Mouse (Mus musculus) kidney, postnatal 0 days (tissue): Measurements from ENCODE around the gene Nectin3. TPM values are rescaled to one million over a fixed set of nuclear protein-coding genes. Genes with fewer than 3 reads are reported as not detected.
"Not testable (repeated sequence)": the region's sequence is repeated elsewhere in the genome, so short reads cannot be mapped to it uniquely, and the experiment has no call there.

Experiments used
- ATAC-seq: fragments of 200-750 bp; cut with Nextera tagmentation; replicated peaks from 2 replicates; pipeline ENCODE4 v1.8.0; 2017; ENCODE audit warnings: low read depth, moderate number of reproducible peaks, moderate TSS enrichment, moderate library complexity; ENCODE audit not compliant: low FRiP score
- DNase-seq: peaks from one replicate; pipeline ENCODE4 v3.0.0-alpha.2; 2016; ENCODE audit warnings: low spot score
- H3K27ac ChIP-seq: fragments of 300-500 bp; sonication (generic); 2 replicates; pipeline ENCODE4 v1.5.1; 2014; ENCODE audit warnings: mild to moderate bottlenecking
- H3K27me3 ChIP-seq: fragments of 300-500 bp; sonication (generic); 2 replicates; pipeline ENCODE4 v1.6.1; 2014; ENCODE audit warnings: low read length, mixed read lengths; ENCODE audit not compliant: insufficient read depth
- H3K36me3 ChIP-seq: fragments of 300-500 bp; sonication (generic); 2 replicates; pipeline ENCODE4 v1.6.1; 2014; ENCODE audit warnings: low read length, mixed read lengths; ENCODE audit not compliant: insufficient read depth
- H3K4me1 ChIP-seq: fragments of 300-500 bp; sonication (generic); replicated peaks from 2 replicates; pipeline ENCODE4 v1.6.1; 2014; ENCODE audit warnings: antibody characterized with exemption, low read length, mixed read lengths; ENCODE audit not compliant: insufficient read depth
- H3K4me2 ChIP-seq: fragments of 300-500 bp; sonication (generic); 2 replicates; pipeline ENCODE4 v1.6.1; 2014; ENCODE audit warnings: mild to moderate bottlenecking, low read length, moderate library complexity, mixed read lengths
- H3K4me3 ChIP-seq: fragments of 300-500 bp; sonication (generic); replicated peaks from 2 replicates; pipeline ENCODE4 v1.5.1; 2014; ENCODE audit warnings: low read depth, low read length
- H3K9ac ChIP-seq: fragments of 300-500 bp; sonication (generic); 2 replicates; pipeline ENCODE4 v1.6.1; 2014; ENCODE audit warnings: low read depth, low read length
- H3K9me3 ChIP-seq: fragments of 300-500 bp; sonication (generic); replicated peaks from 2 replicates; pipeline ENCODE4 v1.6.1; 2016; ENCODE audit warnings: low read length, inconsistent platforms, mixed read lengths
- CTCF ChIP-seq: IDR thresholded peaks from 2 replicates; pipeline ENCODE4 v1.5.1; 2016; ENCODE audit warnings: antibody characterized with exemption, low read depth, mild to moderate bottlenecking, moderate library complexity
- WGBS: fragments of 180-500 bp; shearing (Covaris S2); extraction: QIAGEN DNeasy Blood & Tissue Kit; methylation state at CpG from one replicate; pipeline ENCODE4 v1.1.7; 2014; 5-methylcytosine and 5-hydroxymethylcytosine counted together
- polyA plus RNA-seq: library from polyadenylated mRNA; unstranded; fragments of >200 nt; fragmentation: Nextera tagmentation; extraction: Ambion mirVana; gene quantifications from 2 replicates; pipeline ENCODE4 v1.2.1, GENCODE M21; 2015

Nectin3 gene
- polyA plus RNA-seq, 1 experiment from 2014 or later: 55.1 TPM

GRCm38 (mm10) chr16:46376575-46376974, 121.8 kb downstream of the Nectin3 start:
- WGBS: 26% methylated on average over 3 of the region's 3 CpGs
- DNase-seq: peak; percentile 15

GRCm38 (mm10) chr16:46362022-46362421, 136.3 kb downstream of the Nectin3 start:
- 47% methylated on average over 6 of the region's 6 CpGs for WGBS
- H3K9me3 ChIP-seq: no peaks in the 10 kb centered on the region
- H3K9ac ChIP-seq: no peak overlapping the region
- H3K27ac ChIP-seq: no peak overlapping the region
- ATAC-seq (no peak), DNase-seq (no peak)
- TF ChIP-seq CTCF: no peak
- H3K4me3 ChIP-seq: no peak overlapping the region
- no peaks in the 10 kb centered on the region for H3K27me3 ChIP-seq
- no peak overlapping the region for H3K4me2 ChIP-seq
- H3K36me3 ChIP-seq: no peaks in the 10 kb centered on the region
- H3K4me1 ChIP-seq: no peaks in the 10 kb centered on the region

More at GRCm38 (mm10) chr16:46376575-46376974, 121.8 kb downstream of the Nectin3 start:
- H3K4me2 ChIP-seq: no peak overlapping the region
- H3K27ac ChIP-seq: no peak overlapping the region
- H3K9me3 ChIP-seq: no peaks in the 10 kb centered on the region
- no peak overlapping the region for H3K9ac ChIP-seq
- no peak for ATAC-seq
- TF ChIP-seq CTCF: no peak
- H3K4me1 ChIP-seq: no peaks in the 10 kb centered on the region
- H3K27me3 ChIP-seq: no peaks in the 10 kb centered on the region
- no peaks in the 10 kb centered on the region for H3K36me3 ChIP-seq
- no peak overlapping the region for H3K4me3 ChIP-seq

- not testable (repeated sequence) for H3K27ac ChIP-seq, H3K4me1 ChIP-seq, ATAC-seq, H3K9ac ChIP-seq, H3K4me2 ChIP-seq, H3K27me3 ChIP-seq, H3K36me3 ChIP-seq, H3K9me3 ChIP-seq, DNase-seq, H3K4me3 ChIP-seq
- 57% methylated on average over 2 of the region's 2 CpGs for WGBS
These were observed 140.7 kb downstream of the Nectin3 start for GRCm38 (mm10) chr16:46357658-46358057.

GRCm38 (mm10) chr16:46356663-46357062, 141.7 kb downstream of the Nectin3 start:
- TF ChIP-seq CTCF: no peak
- H3K27ac ChIP-seq: no peak overlapping the region
- H3K4me2 ChIP-seq: no peak overlapping the region
- no peaks in the 10 kb centered on the region for H3K4me1 ChIP-seq
- H3K9ac ChIP-seq: no peak overlapping the region
- H3K27me3 ChIP-seq: no peaks in the 10 kb centered on the region
- no peaks in the 10 kb centered on the region for H3K9me3 ChIP-seq
- 52% methylated on average over 3 of the region's 3 CpGs for WGBS
- no peaks in the 10 kb centered on the region for H3K36me3 ChIP-seq
- ATAC-seq (no peak), DNase-seq (no peak)
- no peak overlapping the region for H3K4me3 ChIP-seq
